Mouse (Mus musculus): ENCODE measurements around the gene Adi1.

The Adi1 gene

GRCm38 (mm10) chr12:28675121-28675924, at the start of gene Adi1:
Gene Adi1 (plus strand): TSS chr12:28675231.
- peak; percentile 52 for DNase-seq (ENCODE audit: low read depth, low spot score)

GRCm38 (mm10) chr12:28625407-28625806, 49.6 kb upstream of the Adi1 start:
- no peak for DNase-seq (ENCODE audit: low read depth, low spot score)

- no peak for DNase-seq (ENCODE audit: low read depth, low spot score)
Measured at GRCm38 (mm10) chr12:28627092-28627491, 47.9 kb upstream of the Adi1 start.

GRCm38 (mm10) chr12:28628436-28628835, 46.6 kb upstream of the Adi1 start:
- no peak for DNase-seq (ENCODE audit: low read depth, low spot score)

GRCm38 (mm10) chr12:28635058-28635534, 39.9 kb upstream of the Adi1 start:
- no peak for DNase-seq (ENCODE audit: low read depth, low spot score)

GRCm38 (mm10) chr12:28635535-28636476, 39.2 kb upstream of the Adi1 start, which contains the start of gene Rps7:
Gene Rps7 (minus strand): TSS chr12:28635953.
- DNase-seq (ENCODE audit: low read depth, low spot score): peak; percentile 94

GRCm38 (mm10) chr12:28636543-28636942, 38.5 kb upstream of the Adi1 start:
- DNase-seq (ENCODE audit: low read depth, low spot score): no peak

- no peak for DNase-seq (ENCODE audit: low read depth, low spot score)
Measured at GRCm38 (mm10) chr12:28638778-28639177, 36.3 kb upstream of the Adi1 start.

- peak; percentile 67 for DNase-seq (ENCODE audit: low read depth, low spot score)
Measured at GRCm38 (mm10) chr12:28649141-28650110, 25.6 kb upstream of the Adi1 start, which contains the start of gene Rnaseh1. Gene Rnaseh1 (plus strand): TSS chr12:28649602.

- DNase-seq (ENCODE audit: low read depth, low spot score): peak; percentile 80
Measured at GRCm38 (mm10) chr12:28662628-28663027, 12.4 kb upstream of the Adi1 start.

GRCm38 (mm10) chr12:28666734-28667133, 8.3 kb upstream of the Adi1 start:
- no peak for DNase-seq (ENCODE audit: low read depth, low spot score)

GRCm38 (mm10) chr12:28667287-28667686, 7.7 kb upstream of the Adi1 start:
- DNase-seq (ENCODE audit: low read depth, low spot score): no peak

- DNase-seq (ENCODE audit: low read depth, low spot score): no peak
Measured at GRCm38 (mm10) chr12:28674038-28674720, 852 bp upstream of the Adi1 start.

GRCm38 (mm10) chr12:28675925-28676209, 836 bp downstream of the Adi1 start:
- DNase-seq (ENCODE audit: low read depth, low spot score): no peak

- no peak for DNase-seq (ENCODE audit: low read depth, low spot score)
Measured at GRCm38 (mm10) chr12:28684674-28685073, 9.6 kb downstream of the Adi1 start.

- DNase-seq (ENCODE audit: low read depth, low spot score): no peak
Measured at GRCm38 (mm10) chr12:28685771-28686170, 10.7 kb downstream of the Adi1 start.

GRCm38 (mm10) chr12:28686199-28686879, 11.3 kb downstream of the Adi1 start:
- DNase-seq (ENCODE audit: low read depth, low spot score): no peak

- no peak for DNase-seq (ENCODE audit: low read depth, low spot score)
Measured at GRCm38 (mm10) chr12:28688996-28689395, 14.0 kb downstream of the Adi1 start.

- DNase-seq (ENCODE audit: low read depth, low spot score): no peak
Measured at GRCm38 (mm10) chr12:28690730-28691129, 15.7 kb downstream of the Adi1 start.

GRCm38 (mm10) chr12:28693738-28694137, 18.7 kb downstream of the Adi1 start:
- no peak for DNase-seq (ENCODE audit: low read depth, low spot score)
